Mouse (Mus musculus) MEL (cell line): ENCODE measurements at regions not wholly inside any gene's neighbourhood (a gene's known extent, or its start where the extent isn't known, plus 50 kb on each side); places are given as distances from the start of the nearest gene placed in this dataset.

ENCODE experiments used
- CTCF ChIP-seq, 3 experiments: IDR thresholded peaks in 2 of 3; conservative IDR thresholded peaks in 1 of 3; 2 replicates each; pipeline ENCODE4 v1.5.1; 2011 to 2012; ENCODE audit warnings: low read length in 3 of 3, low read depth in 2 of 3, mild to moderate bottlenecking in 2 of 3, improper control_type of control experiment in 1 of 3, inconsistent platforms in 1 of 3, mixed read lengths in 1 of 3, moderate library complexity in 1 of 3; ENCODE audit not compliant: control insufficient read depth in 1 of 3, insufficient read depth in 1 of 3, poor library complexity in 1 of 3, severe bottlenecking in 1 of 3
- POLR2A ChIP-seq, 2 experiments: IDR thresholded peaks; 2 replicates each; pipeline ENCODE4 v1.6.1; 2011 to 2012; ENCODE audit warnings: low read length in 2 of 2, mild to moderate bottlenecking in 2 of 2, control low read depth in 1 of 2, improper control_type of control experiment in 1 of 2, low read depth in 1 of 2, moderate library complexity in 1 of 2; ENCODE audit not compliant: control insufficient read depth in 1 of 2, insufficient read depth in 1 of 2, poor library complexity in 1 of 2

- TF ChIP-seq CTCF (IDR thresholded peaks at IDR 0.05 in 2 of 3, conservative IDR thresholded peaks at IDR 0.05 in 1 of 3; ENCODE audit: control insufficient read depth in 1 of 3, insufficient read depth in 1 of 3, low read depth in 2 of 3, low read length in 3 of 3, poor library complexity in 1 of 3, severe bottlenecking in 1 of 3) (no peak), POLR2A (IDR thresholded peaks at IDR 0.05; ENCODE audit: control insufficient read depth in 1 of 2, insufficient read depth in 1 of 2, low read depth in 1 of 2, low read length in 2 of 2, poor library complexity in 1 of 2) (no peak)
Observed at GRCm38 (mm10) chr6:140278750-140279149, 145.1 kb upstream of the Plekha5 start.
